Mouse (Mus musculus): ENCODE measurements around the gene 2810459M11Rik. TPM values are rescaled to one million over a fixed set of nuclear protein-coding genes. Genes with fewer than 3 reads are reported as not detected.

The 2810459M11Rik gene
- total RNA-seq, 2 experiments from 2014 or later: 5.2 to 7.5 TPM

GRCm38 (mm10) chr1:86046833-86047563 lies 1.3 kb downstream of the 2810459M11Rik start:
- DNase-seq (ENCODE audit: low spot score in 2 of 2): no peak
- intact Hi-C loops (cut with DNase I): no loop called here

- intact Hi-C loops (cut with DNase I): no loop called here
- no peak for DNase-seq (ENCODE audit: low spot score in 2 of 2)
These were observed 2.6 kb downstream of the 2810459M11Rik start for GRCm38 (mm10) chr1:86048231-86048630.

- intact Hi-C loops (cut with DNase I): no loop called here
- DNase-seq (ENCODE audit: low spot score in 2 of 2): no peak
These were observed 3.1 kb downstream of the 2810459M11Rik start for GRCm38 (mm10) chr1:86048744-86049143.

GRCm38 (mm10) chr1:86053198-86053921 lies 7.7 kb downstream of the 2810459M11Rik start:
- peak; percentile 76 to 80 for DNase-seq (ENCODE audit: low spot score in 2 of 2)
- intact Hi-C loops (cut with DNase I): no loop called here

DNA sequence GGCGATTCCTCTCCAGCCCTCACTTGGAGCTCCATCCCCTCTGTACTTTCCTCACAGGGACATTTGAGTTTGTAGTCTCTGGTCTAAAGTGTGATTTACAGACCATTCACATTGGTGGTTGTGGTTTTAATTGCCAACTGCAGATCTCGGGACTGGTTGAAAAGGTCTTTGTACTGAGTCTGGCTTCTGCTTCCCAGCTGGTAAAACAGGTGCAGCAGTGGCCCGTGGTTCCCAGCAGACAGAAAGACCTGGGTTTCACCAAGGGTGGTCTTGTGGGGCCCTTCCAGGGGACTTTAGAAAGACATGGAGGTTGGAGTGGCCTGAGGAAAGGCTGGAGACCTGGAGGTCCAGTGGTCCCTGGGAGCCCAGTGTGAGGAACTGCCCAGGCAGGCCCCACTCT lies 9.3 kb downstream of the 2810459M11Rik start:
- intact Hi-C loops (cut with DNase I): no loop called here
- DNase-seq (ENCODE audit: low spot score in 2 of 2): no peak

DNA sequence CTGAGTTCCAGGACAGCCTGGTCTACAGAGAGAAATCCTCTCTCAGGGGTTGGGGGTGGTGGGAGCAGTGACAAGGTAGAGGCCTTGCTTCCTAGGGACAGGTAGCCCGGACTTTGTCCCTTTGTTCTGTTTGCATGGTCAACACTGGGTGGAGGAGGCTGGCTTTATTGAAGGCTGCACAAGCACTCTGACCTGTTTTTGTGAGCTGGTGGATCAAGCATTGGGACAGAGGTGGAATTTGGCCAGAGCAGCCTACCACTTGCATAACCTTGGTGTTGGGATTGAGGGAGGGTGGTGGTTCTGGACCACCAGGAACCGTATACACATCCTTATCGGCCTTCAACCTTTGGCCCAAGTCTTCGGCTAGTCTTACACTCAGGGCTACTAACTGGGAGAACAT lies 10.6 kb downstream of the 2810459M11Rik start:
- intact Hi-C loops (cut with DNase I): no loop called here
- no peak for DNase-seq (ENCODE audit: low spot score in 2 of 2)

GRCm38 (mm10) chr1:86058856-86059769 lies 13.4 kb downstream of the 2810459M11Rik start:
- peak; percentile 93 to 95 for DNase-seq (ENCODE audit: low spot score in 2 of 2)
- intact Hi-C loops (cut with DNase I): no loop called here

GRCm38 (mm10) chr1:86062523-86062922 lies 16.9 kb downstream of the 2810459M11Rik start:
- no peak for DNase-seq (ENCODE audit: low spot score in 2 of 2)
- intact Hi-C loops (cut with DNase I): no loop called here

DNA sequence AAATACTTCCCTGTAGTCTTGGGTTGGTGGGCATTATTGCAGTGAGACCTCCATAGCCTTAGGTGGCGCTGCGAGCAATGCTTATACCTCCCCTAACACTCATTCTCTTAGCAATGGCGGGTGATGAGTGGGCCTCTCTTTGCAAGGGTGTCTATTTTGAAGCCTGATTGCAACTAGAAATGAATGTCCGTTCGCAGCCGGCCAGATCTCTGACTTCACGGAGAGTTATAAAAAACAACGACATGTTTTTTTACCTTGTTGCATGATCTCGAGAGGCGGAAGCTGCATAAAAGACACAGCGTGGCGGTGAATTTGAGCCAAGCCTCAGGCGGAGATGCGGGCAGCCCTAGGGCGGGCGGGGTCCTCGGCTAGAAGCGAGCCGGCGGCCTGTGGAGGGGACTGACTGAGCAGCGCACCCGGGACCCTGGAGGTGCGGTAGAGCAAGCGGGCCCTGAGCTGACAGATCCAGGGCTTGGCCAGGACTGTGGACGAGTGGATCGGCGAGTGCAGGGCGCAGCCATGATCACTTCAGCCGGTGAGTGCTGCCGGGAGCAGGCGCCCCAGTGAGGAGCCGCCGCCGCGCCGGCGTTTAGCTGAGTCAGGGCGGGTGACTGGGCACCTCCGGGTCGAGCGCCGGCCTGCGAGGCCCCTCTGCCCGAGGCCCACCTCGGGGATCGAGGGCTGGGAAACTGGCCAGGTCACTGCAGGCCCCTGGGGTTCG lies 18.8 kb downstream of the 2810459M11Rik start, which contains the start of gene Psmd1:
Gene Psmd1, plus strand, starts transcription at position 117 of the 721 bp plus-strand sequence.
- intact Hi-C loops (cut with DNase I): no loop called here

GRCm38 (mm10) chr1:86076565-86076964 lies 30.9 kb downstream of the 2810459M11Rik start:
- no peak for DNase-seq (ENCODE audit: low spot score in 2 of 2)
- intact Hi-C loops (cut with DNase I): no loop called here

More for the DNA sequence above, 18.8 kb downstream of the 2810459M11Rik start, which contains the start of gene Psmd1:
- peak; percentile 92 to 93 for DNase-seq (ENCODE audit: low spot score in 2 of 2)

- no peak for DNase-seq (ENCODE audit: low spot score in 2 of 2)
- intact Hi-C loops (cut with DNase I): loop anchor here (5.0 kb wide), 1 partner anchor 33 kb away; no protein-coding TSS in a partner anchor
These were observed 48.8 kb downstream of the 2810459M11Rik start for GRCm38 (mm10) chr1:86094413-86094812.

DNA sequence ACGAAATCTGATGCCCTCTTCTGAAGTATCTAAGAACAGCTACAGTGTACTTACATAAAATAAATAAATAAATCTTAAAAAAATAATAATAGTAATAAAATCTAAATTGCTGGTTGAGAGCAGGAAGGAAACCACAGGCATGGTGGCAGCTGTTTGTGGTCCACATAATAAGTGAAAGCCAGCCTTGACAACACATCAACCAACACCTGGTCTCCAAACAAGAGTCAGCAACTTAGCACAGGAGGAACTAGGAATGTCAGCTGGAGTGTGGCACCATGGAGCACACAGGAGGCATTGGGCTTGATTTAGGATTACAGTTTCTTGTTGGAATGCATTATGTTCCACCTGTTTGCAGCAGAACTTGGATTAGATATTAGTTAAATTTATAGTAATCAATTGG lies 59.4 kb downstream of the 2810459M11Rik start:
- intact Hi-C loops (cut with DNase I): no loop called here

More for the DNA sequence above, 59.4 kb downstream of the 2810459M11Rik start:
- DNase-seq (ENCODE audit: low spot score in 2 of 2): no peak

Other genes with a start within 250 kb of the 2810459M11Rik start
- gene Itm2c, start 151.6 kb upstream of the 2810459M11Rik start, total RNA-seq (2021): 100 to 1,000 TPM; 521 to 559 TPM
- 1 to 10 TPM; 7.8 to 9.6 TPM for gene 4933407L21Rik, start 117.4 kb upstream of the 2810459M11Rik start, total RNA-seq (2021)
- under 1 TPM; 0.11 TPM for gene Gpr55, start 84.9 kb upstream of the 2810459M11Rik start, total RNA-seq (2021)
- under 1 TPM; 0.46 to 0.47 TPM for gene Spata3, start 29.0 kb upstream of the 2810459M11Rik start, total RNA-seq (2021)
- gene Psmd1, start 18.5 kb downstream of the 2810459M11Rik start, total RNA-seq (2021): 100 to 1,000 TPM; 110 to 112 TPM
- gene Htr2b, start 66.1 kb downstream of the 2810459M11Rik start, total RNA-seq (2021): under 1 TPM; 0.22 to 0.25 TPM
- gene Gm21972, start 87.8 kb downstream of the 2810459M11Rik start, total RNA-seq (2021): 1 to 10 TPM; 2.0 to 4.1 TPM
- gene Armc9, start 108.9 kb downstream of the 2810459M11Rik start, total RNA-seq (2021): 10 to 100 TPM; 37.6 to 40.2 TPM